Mouse (Mus musculus): ENCODE results near the gene Sash1.

The Sash1 gene

DNA sequence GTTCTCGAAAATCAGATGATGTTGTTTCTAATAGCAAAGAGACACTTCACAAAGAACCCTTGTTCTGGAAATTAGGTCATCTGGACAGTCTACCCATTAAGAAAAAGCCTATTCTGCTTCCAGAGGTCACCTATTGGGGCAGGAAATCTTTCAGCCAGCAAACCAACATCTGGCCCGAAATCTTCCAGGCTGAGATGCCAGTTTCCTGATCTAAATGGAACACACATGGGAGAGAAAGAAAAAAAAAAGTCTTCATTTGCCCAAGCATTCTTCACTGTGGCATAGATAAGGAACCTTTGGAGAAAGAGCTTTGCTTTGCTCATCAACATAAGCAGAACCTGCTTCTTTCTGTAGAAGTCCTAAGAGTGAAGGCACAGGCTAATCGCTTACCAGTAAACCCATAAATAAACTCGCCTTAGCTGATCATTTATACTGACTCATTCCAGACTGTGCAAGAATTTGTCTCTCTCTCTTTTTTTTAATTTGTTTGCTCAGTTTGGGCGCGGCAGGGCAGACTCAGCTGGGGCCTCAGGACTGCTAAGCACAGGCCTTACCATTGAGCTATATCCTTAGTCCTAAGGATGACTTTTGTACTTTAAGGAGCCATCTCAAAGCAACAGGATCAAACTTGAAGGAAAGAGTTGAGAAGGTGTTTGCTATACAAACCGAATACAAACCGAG lies 13.1 kb upstream of the Sash1 start:
- no peak for DNase-seq (ENCODE audit: low spot score)

- DNase-seq (ENCODE audit: low spot score), result no peak
Measured at GRCm38 (mm10) chr10:8898099-8898777, 12.4 kb upstream of the Sash1 start.

DNA sequence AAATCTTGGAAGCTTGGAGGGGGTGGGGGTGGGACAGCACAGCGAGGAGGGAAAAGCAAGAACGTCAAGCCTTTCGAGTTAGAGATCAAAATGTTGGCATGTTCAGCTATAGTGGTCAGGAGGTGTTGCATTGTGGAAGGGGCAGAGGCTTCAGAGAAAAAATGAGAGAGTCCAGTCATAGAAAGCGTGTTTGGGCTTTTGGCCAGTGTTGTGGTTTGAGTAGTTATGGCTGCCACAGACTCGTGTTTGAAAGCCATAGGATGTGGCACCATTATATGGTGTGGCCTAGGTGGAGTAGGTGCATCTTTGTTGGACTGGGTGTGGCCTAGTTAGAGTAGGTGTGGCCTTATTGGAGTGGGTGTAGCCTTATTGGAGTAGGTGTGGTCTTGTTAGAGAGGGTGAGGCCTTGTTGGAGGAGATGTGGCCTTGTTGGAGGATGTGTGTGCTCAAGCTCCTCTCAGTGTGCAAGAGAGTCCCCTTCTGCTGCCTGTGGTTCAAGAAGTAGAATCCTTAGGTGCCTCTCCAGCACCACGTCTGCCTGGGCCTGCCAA lies 9.2 kb upstream of the Sash1 start:
- DNase-seq (ENCODE audit: low spot score), result no peak

DNA sequence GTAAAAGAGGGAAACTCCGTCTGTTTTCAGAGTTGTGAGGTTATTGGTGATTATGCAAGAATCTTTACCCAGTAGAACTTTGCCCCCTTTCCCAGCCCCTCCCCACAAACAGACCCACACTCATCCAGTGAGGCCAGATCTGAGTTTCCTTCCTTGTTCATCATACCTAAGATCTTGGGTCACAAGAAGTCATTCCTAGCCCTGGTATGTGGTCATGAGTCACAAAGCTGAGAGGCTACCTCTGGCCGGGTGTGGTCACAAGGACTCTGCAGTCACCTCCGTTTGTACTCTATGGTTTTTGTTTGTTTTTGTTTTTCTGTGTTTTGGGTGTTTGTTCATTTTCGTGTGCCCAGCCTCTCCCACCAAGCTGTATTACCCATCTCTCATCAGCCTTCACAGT lies 4.6 kb upstream of the Sash1 start:
- DNase-seq (ENCODE audit: low spot score), result no peak

DNA sequence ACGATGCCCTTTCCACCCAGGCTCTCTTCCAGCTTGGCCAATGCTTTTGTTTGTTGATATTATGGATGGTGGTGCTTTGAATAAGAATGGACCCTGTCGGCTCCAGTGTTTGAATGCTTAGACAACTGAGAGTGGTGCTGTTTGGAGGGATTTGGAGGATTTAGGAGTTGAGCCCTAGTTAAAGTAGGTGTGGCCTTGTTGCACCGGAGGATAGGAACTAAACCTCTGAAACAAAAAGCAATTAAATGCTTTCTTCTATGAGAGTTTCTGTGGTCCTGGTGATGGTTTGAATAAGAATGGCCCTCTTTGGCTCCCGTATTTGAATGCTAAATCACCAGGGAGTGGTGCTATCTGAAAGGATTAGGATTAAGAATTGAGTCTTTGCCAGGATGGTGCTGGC lies 3.5 kb upstream of the Sash1 start:
- no peak for DNase-seq (ENCODE audit: low spot score)

DNA sequence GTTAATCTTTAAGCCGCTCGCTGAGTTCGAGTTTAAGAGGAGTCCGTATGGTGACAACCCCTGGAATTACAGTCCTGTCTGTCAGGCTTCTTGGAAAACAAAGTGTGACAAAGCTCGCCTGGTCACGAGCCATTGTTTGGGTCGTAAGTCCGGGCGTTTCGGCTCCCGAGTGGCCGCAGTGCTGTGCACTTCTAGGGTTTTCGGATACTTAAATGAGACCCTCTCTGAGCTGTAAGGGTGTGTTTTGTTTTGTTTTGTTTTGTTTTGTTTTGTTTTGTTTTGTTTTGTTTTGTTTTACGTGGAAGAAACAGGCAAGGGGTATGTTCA lies 621 bp upstream of the Sash1 start:
- DNase-seq (ENCODE audit: low spot score), result no peak

DNA sequence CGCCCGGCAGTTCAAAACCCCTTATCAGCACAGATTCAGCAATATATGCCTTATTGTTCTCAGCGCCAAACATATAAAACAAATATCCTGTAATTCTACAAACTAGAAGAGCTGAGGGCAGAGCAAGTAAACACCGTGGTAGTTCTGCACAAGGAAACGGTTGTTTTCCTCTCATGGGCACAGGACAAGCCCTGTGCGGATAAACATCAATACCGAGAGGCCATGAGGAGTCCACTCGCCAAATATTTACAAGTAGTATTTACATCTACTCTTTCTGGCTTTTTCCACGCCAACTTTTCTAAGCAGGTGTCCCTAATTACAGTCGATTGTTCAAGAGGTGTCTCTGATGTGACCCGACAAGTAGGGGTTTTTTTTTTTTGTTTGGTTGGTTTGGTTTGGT lies 669 bp downstream of the Sash1 start:
- no peak for DNase-seq (ENCODE audit: low spot score)

DNA sequence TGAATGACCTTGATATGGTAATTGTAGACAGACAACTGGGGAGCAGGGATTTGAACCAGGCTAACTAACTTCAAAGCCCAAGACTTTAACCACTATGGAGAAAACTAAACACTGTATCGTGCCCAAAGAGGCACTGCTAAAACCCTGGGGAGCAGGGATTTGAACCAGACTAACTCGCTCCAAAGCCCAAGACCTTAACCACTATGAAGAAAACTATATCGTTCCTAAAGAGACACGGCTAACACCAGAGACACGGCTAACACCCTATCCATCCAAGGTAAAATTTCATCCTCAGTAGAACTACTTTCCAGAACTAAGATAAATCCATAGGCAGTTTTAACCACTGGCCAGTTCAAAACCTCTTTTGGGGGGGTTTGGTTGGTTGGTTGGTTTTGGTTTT lies 1.3 kb downstream of the Sash1 start:
- DNase-seq (ENCODE audit: low spot score), result no peak

GRCm38 (mm10) chr10:8883686-8884085 lies 2.2 kb downstream of the Sash1 start:
- DNase-seq (ENCODE audit: low spot score), result no peak

GRCm38 (mm10) chr10:8881736-8882135 lies 4.1 kb downstream of the Sash1 start:
- no peak for DNase-seq (ENCODE audit: low spot score)

GRCm38 (mm10) chr10:8880950-8881675 lies 4.8 kb downstream of the Sash1 start:
- DNase-seq (ENCODE audit: low spot score), result no peak

DNA sequence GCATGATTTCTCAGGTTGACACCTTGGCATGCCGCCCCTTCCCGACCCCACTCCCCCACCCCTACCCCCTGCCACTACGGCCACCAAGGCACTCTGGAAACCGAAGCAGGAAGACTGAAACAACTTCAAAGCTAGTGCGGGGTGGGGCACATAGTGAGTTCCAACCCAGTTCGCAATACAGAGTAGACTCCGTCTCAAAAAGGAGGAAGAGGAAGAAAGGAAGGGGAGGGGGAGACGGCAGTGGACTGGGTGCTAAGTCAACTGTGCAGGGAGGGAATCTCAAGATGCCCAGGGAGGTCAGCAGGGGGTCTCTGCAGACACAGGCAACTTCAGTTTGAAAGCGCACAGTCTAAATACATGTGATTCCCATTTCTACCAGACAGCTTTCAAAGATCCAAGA lies 7.0 kb downstream of the Sash1 start:
- DNase-seq (ENCODE audit: low spot score), result no peak

GRCm38 (mm10) chr10:8878381-8878780 lies 7.5 kb downstream of the Sash1 start:
- no peak for DNase-seq (ENCODE audit: low spot score)

DNA sequence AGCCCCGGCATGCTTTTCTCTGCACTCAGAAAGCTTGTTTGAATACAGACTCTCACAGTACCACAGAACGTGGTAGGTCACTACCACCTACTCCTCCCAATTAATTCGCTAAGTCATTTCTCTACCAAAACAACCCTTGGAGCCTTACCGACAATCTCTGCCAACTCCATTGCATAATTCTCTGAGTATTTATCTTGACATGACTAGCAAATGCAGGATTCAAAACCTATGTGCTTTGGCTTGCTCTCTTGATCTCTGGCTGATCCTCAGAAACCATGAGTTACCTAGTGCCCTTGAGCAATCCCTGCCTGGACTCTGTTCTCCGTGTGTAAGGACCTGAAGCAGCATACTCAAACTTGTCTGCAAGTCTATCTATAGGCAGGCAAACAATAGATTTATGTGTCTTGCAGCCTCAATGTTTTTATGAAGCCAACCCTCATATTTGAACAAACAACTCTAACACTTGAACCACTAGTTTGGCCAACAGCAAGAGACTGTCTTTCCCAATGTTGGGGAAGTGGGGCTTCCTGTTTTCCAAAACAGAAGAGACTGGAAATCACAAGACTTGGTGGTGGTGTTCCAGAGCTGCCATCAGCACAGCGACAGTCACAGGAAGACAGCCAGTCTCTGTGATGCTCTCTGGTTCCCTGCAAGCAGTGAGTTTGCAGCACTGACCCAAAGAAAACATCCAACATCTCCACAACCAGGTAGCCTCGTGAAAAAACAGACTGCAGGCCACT lies 12.1 kb downstream of the Sash1 start:
- DNase-seq (ENCODE audit: low spot score), result peak; percentile 32

- no peak for DNase-seq (ENCODE audit: low spot score)
Measured at GRCm38 (mm10) chr10:8872788-8873187, 13.1 kb downstream of the Sash1 start.

GRCm38 (mm10) chr10:8871935-8872334 lies 13.9 kb downstream of the Sash1 start:
- DNase-seq (ENCODE audit: low spot score), result no peak

DNA sequence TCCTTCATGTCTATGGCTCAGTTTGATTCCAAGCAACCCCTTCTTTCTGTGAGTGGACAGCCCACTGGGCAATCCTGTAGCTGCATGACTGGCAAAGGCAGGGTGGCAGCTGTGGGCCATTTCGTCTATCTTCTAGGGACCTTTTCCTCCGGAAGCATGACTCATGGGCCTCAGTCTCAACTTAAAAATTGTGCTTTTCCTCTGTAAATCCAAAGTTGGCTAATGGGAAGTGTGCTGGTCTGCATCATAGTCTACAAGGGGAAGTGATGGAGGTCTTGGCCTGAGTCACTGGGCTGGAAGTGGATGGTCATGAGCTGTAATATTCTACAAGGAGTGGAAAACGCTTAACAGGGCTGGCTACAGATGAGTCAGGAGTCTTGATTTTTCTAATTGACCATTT lies 15.5 kb downstream of the Sash1 start:
- no peak for DNase-seq (ENCODE audit: low spot score)

GRCm38 (mm10) chr10:8866062-8866642 lies 19.7 kb downstream of the Sash1 start:
- DNase-seq (ENCODE audit: low spot score), result no peak

DNA sequence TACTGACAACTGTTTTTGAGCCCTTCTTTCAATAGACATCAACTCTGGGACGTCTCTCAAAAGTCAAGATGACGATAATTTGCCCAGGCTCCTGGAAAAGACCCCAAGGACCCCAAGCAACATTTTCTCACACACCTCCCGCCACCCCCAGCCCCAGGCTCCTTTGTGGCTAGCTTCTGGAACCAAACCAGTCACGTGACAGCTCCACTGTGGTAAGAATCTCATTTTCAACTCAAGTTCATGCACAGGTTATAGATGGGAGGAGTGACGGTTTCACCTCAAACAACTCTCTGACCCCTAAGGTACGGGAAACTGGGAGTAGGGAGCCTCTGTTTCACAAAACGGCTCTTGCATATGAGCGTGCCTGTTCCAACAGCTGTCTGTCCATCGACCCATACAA lies 25.2 kb downstream of the Sash1 start:
- no peak for DNase-seq (ENCODE audit: low spot score)

GRCm38 (mm10) chr10:8858718-8859117 lies 27.2 kb downstream of the Sash1 start:
- no peak for DNase-seq (ENCODE audit: low spot score)

DNA sequence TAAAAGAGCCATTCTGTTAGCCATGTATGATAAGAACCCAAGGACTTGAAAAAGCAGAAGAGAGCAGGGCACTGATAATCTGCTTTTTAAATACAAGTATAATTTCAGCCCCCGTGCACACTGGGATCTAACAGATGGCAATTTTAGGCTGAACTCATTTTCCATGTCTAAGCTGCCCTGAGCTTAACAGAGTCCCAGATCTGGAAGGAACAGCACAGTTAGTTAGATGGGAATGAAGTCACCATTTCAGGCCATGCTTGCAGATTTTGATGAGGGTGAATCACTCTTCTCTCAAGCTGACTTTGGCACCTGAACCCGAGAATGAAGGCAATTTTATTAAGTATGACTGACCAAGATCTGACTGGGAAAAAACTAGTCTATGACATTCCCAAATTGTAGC lies 28.9 kb downstream of the Sash1 start:
- no peak for DNase-seq (ENCODE audit: low spot score)

DNA sequence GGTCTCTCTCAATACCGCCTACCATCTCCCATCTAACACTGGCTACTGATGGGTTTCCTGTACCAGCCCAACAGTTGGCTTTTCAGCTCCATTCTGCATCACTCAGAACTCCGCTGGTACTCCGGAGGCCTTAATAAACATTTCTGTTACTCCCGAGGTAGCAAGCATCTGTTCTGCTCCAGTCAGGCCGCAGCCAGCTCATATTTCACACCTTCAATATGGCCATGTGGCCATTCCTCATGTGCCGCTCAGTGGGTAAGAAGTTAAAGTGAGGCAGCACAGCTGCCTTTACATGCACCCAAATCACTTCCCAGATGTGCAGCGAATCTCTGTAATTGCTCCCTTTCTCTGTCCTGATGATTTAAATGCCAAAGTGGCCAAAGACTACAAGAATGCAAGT lies 32.5 kb downstream of the Sash1 start:
- no peak for DNase-seq (ENCODE audit: low spot score)

Measured in layer of hippocampus, adult 9-10 months (tissue).